Mouse (Mus musculus) liver, embryonic 18 days (tissue): ENCODE measurements around the gene Gm13084. TPM values are rescaled to one million over a fixed set of nuclear protein-coding genes. Genes with fewer than 3 reads are reported as not detected.

Experiments
- polyA plus RNA-seq: library from polyadenylated mRNA; depleted of rRNA; stranded (reverse); fragments of >200 nt; gene quantifications from 2 replicates; pipeline ENCODE4 v1.2.3, GENCODE M21; 2012; rRNA removed

The Gm13084 gene
- not detected in 2 replicates for polyA plus RNA-seq

DNA sequence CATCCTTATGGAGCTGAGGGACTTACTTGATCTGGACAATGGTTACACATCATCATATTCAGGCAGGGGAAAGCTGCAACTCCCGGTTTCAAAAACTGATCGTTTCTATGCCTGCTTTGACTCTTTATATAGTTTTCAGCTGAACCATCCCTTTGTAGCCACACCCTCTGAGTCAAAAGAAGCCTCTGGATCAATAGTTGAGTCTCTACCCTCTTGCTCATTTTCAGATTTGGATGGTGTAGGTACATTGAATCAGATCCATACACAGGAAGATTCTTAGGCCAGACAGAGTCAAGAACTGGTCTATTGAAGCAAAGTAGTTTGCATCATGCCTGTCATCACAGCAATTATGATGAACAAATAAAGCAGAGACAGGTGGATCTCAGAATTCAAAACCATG, at the start of gene Gm13084:
Gene Gm13084 (minus strand): TSS at position 101 of the 400 bp plus-strand sequence.

DNA sequence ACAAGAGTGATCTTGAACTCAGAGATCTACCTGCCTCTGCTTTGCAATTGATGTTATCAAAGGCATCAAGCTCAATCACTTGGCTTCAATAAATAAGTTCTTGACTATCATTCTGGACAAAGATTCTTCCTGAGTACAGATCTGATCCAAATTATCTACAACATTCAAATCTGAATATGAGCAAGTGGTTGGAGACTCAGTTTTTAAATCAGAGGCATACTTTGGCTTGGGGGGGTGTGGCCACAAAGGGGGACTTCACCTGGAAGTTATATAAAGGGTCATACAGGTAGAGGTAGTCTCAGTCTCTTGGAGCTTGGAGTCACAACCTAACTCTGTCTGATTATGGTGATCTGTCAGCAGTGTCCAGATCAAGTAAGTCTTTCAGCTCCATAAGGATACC, 30.3 kb upstream of the Gm13084 start, which contains the start of gene Gm13103:
Gene Gm13103 (plus strand): TSS at position 301 of the 400 bp plus-strand sequence.

GRCm38 (mm10) chr4:143789052-143789451, 26.8 kb downstream of the Gm13084 start, which contains the start of gene Gm13023:
Gene Gm13023, plus strand, starts transcription at chr4:143789352.

Other genes starting within 250 kb of the Gm13084 start
- not detected in 2 replicates for gene Gm13083, start 201.1 kb downstream of the Gm13084 start, polyA plus RNA-seq
- gene Gm13088, start 158.8 kb downstream of the Gm13084 start, polyA plus RNA-seq = not detected in 2 replicates
- gene Gm13089, start 113.4 kb downstream of the Gm13084 start, polyA plus RNA-seq = not detected in 2 replicates
- gene Gm13078, start 96.6 kb downstream of the Gm13084 start, polyA plus RNA-seq = not detected in 2 replicates
- gene Gm13023, start 26.7 kb downstream of the Gm13084 start, polyA plus RNA-seq = not detected in 2 replicates
- gene Gm13103, start 30.4 kb upstream of the Gm13084 start, polyA plus RNA-seq = not detected in 2 replicates
- gene Pramef6, start 84.3 kb upstream of the Gm13084 start, polyA plus RNA-seq = not detected in 2 replicates
- not detected in 2 replicates for gene Pramef25, start 134.9 kb upstream of the Gm13084 start, polyA plus RNA-seq
- gene Gm13101, start 150.9 kb upstream of the Gm13084 start, polyA plus RNA-seq = not detected in 2 replicates
- not detected in 2 replicates for gene Pramef17, start 178.3 kb upstream of the Gm13084 start, polyA plus RNA-seq
- gene Pramel4, start 243.0 kb upstream of the Gm13084 start, polyA plus RNA-seq = not detected in 2 replicates